Mouse (Mus musculus) thymus, adult 2 months (tissue): ENCODE data around the gene Arl14.

Source experiments
- CTCF ChIP-seq: fragments of 200-500 bp; IDR thresholded peaks from 2 replicates; pipeline ENCODE4 v1.5.1; 2012; ENCODE audit warnings: mild to moderate bottlenecking, control low read depth, low read length, moderate library complexity, borderline replicate concordance; ENCODE audit not compliant: control insufficient read depth, poor library complexity, insufficient read depth; ENCODE audit errors: extremely low read depth
- POLR2A ChIP-seq: fragments of 200-500 bp; IDR thresholded peaks from 2 replicates; pipeline ENCODE4 v1.6.1; 2012; ENCODE audit warnings: mild to moderate bottlenecking, low read length, control low read depth, moderate library complexity; ENCODE audit not compliant: control insufficient read depth, poor library complexity, insufficient read depth; ENCODE audit errors: extremely low read depth

DNA sequence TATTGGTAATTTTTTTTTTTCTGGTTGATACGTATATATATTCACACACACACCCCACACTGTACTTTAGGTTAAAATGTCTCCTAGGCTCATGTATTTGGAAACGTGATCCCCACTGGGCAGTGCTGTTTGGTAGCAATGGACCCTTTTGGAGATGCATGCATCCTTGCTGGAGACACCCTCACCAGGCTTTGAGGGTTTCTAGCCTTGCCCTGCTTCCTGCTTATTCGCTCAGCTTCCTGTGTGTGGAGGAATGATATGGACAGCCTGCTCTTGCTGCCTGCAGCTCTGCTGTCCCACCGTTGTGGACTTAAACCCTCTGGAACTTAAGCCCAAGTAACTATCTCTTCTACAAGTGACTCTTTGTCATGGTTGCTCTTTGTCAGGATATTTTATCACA, 19.3 kb upstream of the Arl14 start:
- TF ChIP-seq CTCF (no peak), POLR2A (no peak)
